Mouse (Mus musculus) hindbrain, embryonic 11.5 days (tissue): ENCODE measurements around the gene Zbtb11. TPM values are rescaled to one million over a fixed set of nuclear protein-coding genes. Genes with fewer than 3 reads are reported as not detected.
A peak's percentile ranks its signal among the peaks of the same experiment; 100 is the strongest.

ENCODE experiments used
- ATAC-seq: fragments of 200-750 bp; cut with Nextera tagmentation; 2 replicates; pipeline ENCODE4 v1.8.0; 2017; ENCODE audit warnings: mild to moderate bottlenecking, moderate TSS enrichment, moderate library complexity; ENCODE audit not compliant: low FRiP score
- DNase-seq: peaks from one replicate; pipeline ENCODE4 v3.0.0-alpha.2; 2015; ENCODE audit warnings: low spot score
- H3K27ac ChIP-seq: fragments of 300-500 bp; sonication (generic); 2 replicates; pipeline ENCODE4 v1.5.1; 2014; ENCODE audit warnings: mild to moderate bottlenecking, low read depth, low read length
- H3K27me3 ChIP-seq: fragments of 300-500 bp; sonication (generic); 2 replicates; pipeline ENCODE4 v1.6.1; 2014; ENCODE audit warnings: mild to moderate bottlenecking, low read length, moderate library complexity, mixed read lengths; ENCODE audit not compliant: control insufficient read depth, insufficient read depth
- H3K36me3 ChIP-seq: fragments of 300-500 bp; sonication (generic); 2 replicates; pipeline ENCODE4 v1.6.1; 2014; ENCODE audit warnings: mild to moderate bottlenecking, low read length, moderate library complexity, mixed read lengths; ENCODE audit not compliant: control insufficient read depth, insufficient read depth
- H3K4me1 ChIP-seq: fragments of 300-500 bp; sonication (generic); replicated peaks from 2 replicates; pipeline ENCODE4 v1.6.1; 2014; ENCODE audit warnings: low read length, mixed read lengths; ENCODE audit not compliant: control insufficient read depth, insufficient read depth
- H3K4me2 ChIP-seq: fragments of 300-500 bp; sonication (generic); replicated peaks from 2 replicates; pipeline ENCODE4 v1.6.1; 2014; ENCODE audit warnings: mild to moderate bottlenecking, low read depth, low read length
- H3K4me3 ChIP-seq: fragments of 300-500 bp; sonication (generic); 2 replicates; pipeline ENCODE4 v1.5.1; 2014; ENCODE audit warnings: low read depth, low read length
- H3K9ac ChIP-seq: fragments of 300-500 bp; sonication (generic); 2 replicates; pipeline ENCODE4 v1.6.1; 2014; ENCODE audit warnings: low read depth, low read length
- H3K9me3 ChIP-seq: fragments of 300-500 bp; sonication (generic); 2 replicates; pipeline ENCODE4 v1.6.1; 2016; ENCODE audit warnings: low read length; ENCODE audit not compliant: control insufficient read depth
- WGBS: fragments of 180-500 bp; shearing (Covaris S2); extraction: QIAGEN DNeasy Blood & Tissue Kit; methylation state at CpG from one replicate; pipeline ENCODE4 v1.1.7; 2014; 5-methylcytosine and 5-hydroxymethylcytosine counted together
- polyA plus RNA-seq: library from polyadenylated mRNA; unstranded; fragments of >200 nt; fragmentation: Nextera tagmentation; extraction: Ambion mirVana; gene quantifications from 2 replicates; pipeline ENCODE4 v1.2.1, GENCODE M21; 2014

The Zbtb11 gene
- polyA plus RNA-seq, 1 experiment from 2014 or later: 20.9 TPM

DNA sequence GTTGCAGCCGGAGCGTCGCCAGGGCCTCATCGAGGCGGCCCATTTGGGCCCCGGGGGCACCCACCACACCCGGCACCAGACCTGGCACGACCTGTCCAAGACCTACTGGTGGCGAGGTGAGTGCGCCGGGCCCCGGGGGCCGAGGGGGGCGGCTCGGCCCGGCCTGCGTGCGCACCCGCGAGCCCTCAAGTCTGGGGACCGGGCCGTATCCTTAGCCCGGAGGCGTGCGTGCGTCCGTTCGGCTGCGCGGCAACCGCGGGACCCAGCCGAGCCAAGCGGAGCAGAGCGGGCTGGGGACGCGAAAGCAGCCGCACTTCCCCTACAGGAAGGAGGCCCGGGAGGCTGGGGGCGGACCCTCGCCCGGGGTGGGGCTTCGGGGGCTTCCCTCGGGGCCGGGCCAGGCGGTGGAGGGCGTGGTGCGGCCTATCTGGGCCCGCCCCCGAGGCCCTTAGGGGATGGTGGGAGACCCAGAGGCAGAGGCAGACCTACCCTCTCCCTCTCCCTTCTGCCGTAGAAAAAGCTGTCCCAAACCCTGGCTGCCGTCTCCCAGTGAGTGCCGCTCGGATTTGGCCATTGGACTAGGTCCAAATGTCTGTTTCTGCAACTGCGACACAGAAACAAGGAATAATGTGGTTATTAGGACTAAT is 696 bp downstream of the Zbtb11 start:
- Histone ChIP-seq H3K36me3 (peaks cover 8% of the 10 kb centered on the region), H3K27ac (peak overlapping the region; percentile 76), H3K9me3 (no peaks in the 10 kb centered on the region), H3K4me1 (peaks cover 5% of the 10 kb centered on the region; the same call in 1 of the 2 replicates), H3K27me3 (no peaks in the 10 kb centered on the region), H3K9ac (peak overlapping the region; percentile 72), H3K4me2 (peak overlapping the region; percentile 80), H3K4me3 (peak overlapping the region; percentile 75)
- DNase-seq (peak; percentile 88), ATAC-seq (peak; percentile 79)
- WGBS: under 1% methylated on average over 54 of the region's 55 CpGs

DNA sequence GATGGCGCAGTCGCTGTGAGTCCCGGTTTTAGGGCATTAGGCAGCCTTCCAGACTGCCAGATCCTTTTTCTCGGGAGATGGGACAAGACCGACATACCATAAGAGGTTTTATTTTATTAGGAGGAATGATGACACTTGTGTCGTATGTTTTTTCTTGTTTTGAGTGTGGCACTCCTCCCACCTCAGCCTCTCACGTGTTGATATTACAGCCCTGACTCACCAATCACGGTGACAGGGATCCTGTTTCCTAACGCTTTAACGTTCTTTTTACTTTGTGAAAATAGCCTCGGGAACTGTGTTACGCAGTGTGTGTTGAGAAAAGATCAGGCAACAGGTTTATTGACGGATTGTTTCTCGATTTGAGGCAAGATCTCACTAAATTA is 1.2 kb downstream of the Zbtb11 start:
- Histone ChIP-seq H3K4me3 (peak overlapping the region; percentile 75), H3K27me3 (no peaks in the 10 kb centered on the region)

GRCm38 (mm10) chr16:55986001-55986400 is 12.3 kb downstream of the Zbtb11 start:
- 91% methylated on average over 3 of the region's 3 CpGs for WGBS
- ATAC-seq: no peak

More for the DNA sequence above, 1.2 kb downstream of the Zbtb11 start:
- DNase-seq: no peak
- peaks cover 5% of the 10 kb centered on the region; the same call in 1 of the 2 replicates for H3K4me1 ChIP-seq
- H3K9ac ChIP-seq: peak overlapping the region; percentile 72
- WGBS: 14% methylated on average over 14 of the region's 14 CpGs
- no peaks in the 10 kb centered on the region for H3K9me3 ChIP-seq
- peak overlapping the region; percentile 76; the same call in 1 of the 2 replicates for H3K27ac ChIP-seq
- ATAC-seq: 0 out of 2 replicates have a peak, but pooled peaks have one; percentile 0
- peak overlapping the region; percentile 80 for H3K4me2 ChIP-seq
- peaks cover 6% of the 10 kb centered on the region for H3K36me3 ChIP-seq

GRCm38 (mm10) chr16:55990311-55990710 is 16.6 kb downstream of the Zbtb11 start:
- WGBS: 96% methylated on average over 4 of the region's 4 CpGs
- H3K27ac ChIP-seq: no peak overlapping the region
- DNase-seq (no peak), ATAC-seq (no peak)
- H3K27me3 ChIP-seq: no peaks in the 10 kb centered on the region
- no peak overlapping the region for H3K9ac ChIP-seq
- no peaks in the 10 kb centered on the region for H3K4me1 ChIP-seq
- H3K4me2 ChIP-seq: no peak overlapping the region
- no peak overlapping the region for H3K4me3 ChIP-seq
- H3K36me3 ChIP-seq: no peaks in the 10 kb centered on the region
- no peaks in the 10 kb centered on the region for H3K9me3 ChIP-seq

More at GRCm38 (mm10) chr16:55986001-55986400, 12.3 kb downstream of the Zbtb11 start:
- Histone ChIP-seq H3K36me3 (peaks cover 2% of the 10 kb centered on the region; the same call in 1 of the 2 replicates), H3K9ac (no peak overlapping the region), H3K4me3 (no peak overlapping the region), H3K27me3 (no peaks in the 10 kb centered on the region), H3K4me1 (no peaks in the 10 kb centered on the region), H3K4me2 (no peak overlapping the region), H3K27ac (no peak overlapping the region), H3K9me3 (no peaks in the 10 kb centered on the region)
- no peak for DNase-seq

- DNase-seq (no peak), ATAC-seq (no peak)
- H3K27ac ChIP-seq: no peak overlapping the region
- H3K4me1 ChIP-seq: no peaks in the 10 kb centered on the region
- H3K4me3 ChIP-seq: no peak overlapping the region
- H3K9me3 ChIP-seq: no peaks in the 10 kb centered on the region
- no peak overlapping the region for H3K9ac ChIP-seq
- 88% methylated on average over 2 of the region's 2 CpGs for WGBS
- H3K4me2 ChIP-seq: no peak overlapping the region
- no peaks in the 10 kb centered on the region for H3K27me3 ChIP-seq
- no peaks in the 10 kb centered on the region for H3K36me3 ChIP-seq
These were observed 20.6 kb downstream of the Zbtb11 start for GRCm38 (mm10) chr16:55994235-55994634.

- no peaks in the 10 kb centered on the region for H3K9me3 ChIP-seq
- H3K36me3 ChIP-seq: peaks cover 10% of the 10 kb centered on the region; the same call in 1 of the 2 replicates
- DNase-seq (no peak), ATAC-seq (no peak)
- WGBS: 94% methylated on average over 11 of the region's 11 CpGs
- no peak overlapping the region for H3K4me2 ChIP-seq
- no peak overlapping the region for H3K9ac ChIP-seq
- no peak overlapping the region for H3K4me3 ChIP-seq
- no peak overlapping the region for H3K27ac ChIP-seq
- no peaks in the 10 kb centered on the region for H3K27me3 ChIP-seq
- no peaks in the 10 kb centered on the region for H3K4me1 ChIP-seq
These were observed 33.1 kb downstream of the Zbtb11 start for GRCm38 (mm10) chr16:56006798-56007197.

DNA sequence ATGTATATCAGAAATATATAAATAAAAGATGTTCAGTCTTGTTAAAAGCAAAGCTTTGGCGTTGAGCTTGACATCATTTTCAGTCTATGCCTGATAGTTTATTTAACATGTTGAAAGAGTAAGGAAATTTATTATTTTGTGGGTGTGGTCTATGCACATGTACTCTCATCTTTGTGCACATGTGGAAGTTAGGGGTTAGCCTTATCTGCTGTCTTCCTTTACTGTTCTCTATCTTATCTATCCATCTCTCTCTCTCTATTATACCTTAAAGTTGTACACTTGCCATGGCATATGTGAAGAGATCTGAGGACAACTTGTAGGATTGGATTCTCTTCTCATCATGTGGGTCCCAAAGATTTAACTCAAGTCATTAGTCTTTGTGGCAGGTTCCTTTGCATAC is 35.2 kb downstream of the Zbtb11 start:
- no peaks in the 10 kb centered on the region for H3K4me1 ChIP-seq
- no peak overlapping the region for H3K27ac ChIP-seq
- H3K4me3 ChIP-seq: no peak overlapping the region
- no peak overlapping the region for H3K4me2 ChIP-seq
- H3K9me3 ChIP-seq: no peaks in the 10 kb centered on the region
- WGBS: 98% methylated on average over 1 of the region's 1 CpGs
- DNase-seq: no peak
- H3K27me3 ChIP-seq: no peaks in the 10 kb centered on the region
- H3K9ac ChIP-seq: no peak overlapping the region
- no peak for ATAC-seq
- peaks cover 5% of the 10 kb centered on the region; the same call in 1 of the 2 replicates for H3K36me3 ChIP-seq

GRCm38 (mm10) chr16:56012789-56013743 is 39.4 kb downstream of the Zbtb11 start:
- Histone ChIP-seq H3K27me3 (no peaks in the 10 kb centered on the region), H3K4me1 (no peaks in the 10 kb centered on the region), H3K9ac (no peak overlapping the region), H3K36me3 (peaks cover 8% of the 10 kb centered on the region), H3K4me2 (no peak overlapping the region), H3K9me3 (no peaks in the 10 kb centered on the region), H3K27ac (no peak overlapping the region), H3K4me3 (no peak overlapping the region)
- DNase-seq (no peak), ATAC-seq (peak; percentile 54; the same call in 1 of the 2 replicates)
- WGBS: 88% methylated on average over 10 of the region's 10 CpGs
